Mouse (Mus musculus): ENCODE measurements around the gene Rps16.

GRCm38 (mm10) chr7:28311926-28312543, 38.4 kb upstream of the Rps16 start, which contains the start of gene Timm50:
- TF ChIP-seq CTCF (IDR thresholded peaks at IDR 0.05): no peak; the same call in 1 of the 2 replicates
- peak; percentile 78; the same call in 1 of the 2 replicates for TF ChIP-seq EP300 (IDR thresholded peaks at IDR 0.05; ENCODE audit: insufficient read depth, low read depth, low read length)
- TF ChIP-seq POLR2A (IDR thresholded peaks at IDR 0.05; ENCODE audit: insufficient read depth, low read depth, low read length): peak; percentile 68

Measured in heart, adult 2 months (tissue).